8 mouse cellular contexts compared by ENCODE assay signal in genomic region chr11:117072128-117072527, GRCm38 (mm10). TPM values are rescaled to one million over a fixed set of nuclear protein-coding genes. Genes with fewer than 3 reads are reported as not detected.
DNase-seq lines count a peak whose midpoint lies in the region; ATAC-seq lines count a peak whose summit lies in the region.

No protein-coding gene starts in this region.

- intact Hi-C loops in left cerebral cortex, postnatal 4 days (cut with DNase I) = loop anchor here (10.0 kb wide), 3 partner anchors 63 to 753 kb away; partner anchors contain the start of genes Afmid and Tk1

- H3K27me3 ChIP-seq in intestine, embryonic 15.5 days (replicated peaks) = 0 out of 2 replicates have a peak, but pooled peaks cover 3% of the 10 kb centered on the region
- no peaks in the 10 kb centered on the region for H3K27me3 ChIP-seq in stomach, embryonic 15.5 days (replicated peaks)

- H3K9me3 ChIP-seq in intestine, embryonic 15.5 days = no peaks in the 10 kb centered on the region
- no peaks in the 10 kb centered on the region for H3K9me3 ChIP-seq in stomach, embryonic 15.5 days

- H3K4me3 ChIP-seq in intestine, embryonic 15.5 days (replicated peaks) = no peak overlapping the region
- no peak overlapping the region for H3K4me3 ChIP-seq in stomach, embryonic 15.5 days (replicated peaks)

- H3K27ac ChIP-seq in intestine, embryonic 15.5 days = no peak overlapping the region
- H3K27ac ChIP-seq in stomach, embryonic 15.5 days = no peak overlapping the region

- no peak overlapping the region for H3K9ac ChIP-seq in intestine, embryonic 15.5 days
- no peak overlapping the region for H3K9ac ChIP-seq in stomach, embryonic 15.5 days

- no peak overlapping the region for H3K4me2 ChIP-seq in intestine, embryonic 15.5 days (replicated peaks)
- peak overlapping the region; percentile 25; the same call in 1 of the 2 replicates for H3K4me2 ChIP-seq in stomach, embryonic 15.5 days

- peaks cover 6% of the 10 kb centered on the region for H3K4me1 ChIP-seq in intestine, embryonic 15.5 days (replicated peaks)
- H3K4me1 ChIP-seq in stomach, embryonic 15.5 days = peaks cover 8% of the 10 kb centered on the region

- ATAC-seq in intestine, embryonic 15.5 days = peak; percentile 47; the same call in 1 of the 2 replicates
- ATAC-seq in monocyte, adult 5-6 weeks (replicated peaks; ENCODE audit: insufficient number of reproducible peaks, low FRiP score, low TSS enrichment, poor library complexity, severe bottlenecking) = peak; percentile 77
- ATAC-seq in stomach, embryonic 15.5 days (ENCODE audit: insufficient read depth, low FRiP score, low read depth) = peak; percentile 16; the same call in 1 of the 2 replicates

- WGBS in intestine, embryonic 15.5 days = 2% methylated on average over 13 of the region's 13 CpGs
- WGBS in stomach, embryonic 15.5 days = under 1% methylated on average over 13 of the region's 13 CpGs

- peak; percentile 78 for DNase-seq in ovary, postnatal 10 days (ENCODE audit: low spot score)
- DNase-seq in ovary, adult 18-20 months (ENCODE audit: low spot score) = no peak
- DNase-seq in cerebellum, postnatal 36 days = peak; percentile 87 to 88
- DNase-seq in gastrocnemius, postnatal 10 days = peak; percentile 93
- DNase-seq in left cerebral cortex, postnatal 4 days = peak; percentile 85

- no peaks in the 10 kb centered on the region for H3K36me3 ChIP-seq in intestine, embryonic 15.5 days
- no peaks in the 10 kb centered on the region for H3K36me3 ChIP-seq in stomach, embryonic 15.5 days

RNA-seq across cellular contexts. Expression of gene Sec14l1, which starts 42.8 kb away (rescaled TPM):
- total RNA-seq in gastrocnemius, postnatal 10 days (2021) = 10 to 100 TPM; 91.6 to 93.4 TPM
- 30.4 and 30.7 TPM in 2 replicates for polyA plus RNA-seq in intestine, embryonic 15.5 days (2015; fragmentation: Nextera tagmentation; extraction: Ambion mirVana)
- 100 to 1,000 TPM; 127 to 130 TPM for total RNA-seq in left cerebral cortex, postnatal 4 days (2021)
- total RNA-seq in monocyte, adult 5-6 weeks (2017) = 65.4 to 73.2 TPM (median 72.7 TPM) in 3 replicates
- 48.0 and 49.5 TPM in 2 replicates for polyA plus RNA-seq in stomach, embryonic 15.5 days (2015; fragmentation: Nextera tagmentation; extraction: Ambion mirVana)

Comparison
In these comparisons a context has a peak if more than half of its experiments do, and no peak if none do; other contexts are left out.
1. ATAC-seq: peak in every context shown above with its lines; median percentile 77 in monocyte, adult 5-6 weeks; 47 in intestine, embryonic 15.5 days; 16 in stomach, embryonic 15.5 days.